Mouse (Mus musculus) C2C12 (cell line): Measurements from ENCODE around the gene Cacna2d1.

Source experiments
- CEBPB ChIP-seq: IDR thresholded peaks from one replicate; pipeline ENCODE4 v1.6.1; 2011; ENCODE audit warnings: low read depth, mild to moderate bottlenecking, control low read depth, moderate library complexity
- CTCF ChIP-seq: IDR thresholded peaks from one replicate; pipeline ENCODE4 v1.5.1; 2011; ENCODE audit not compliant: control insufficient read depth, insufficient read depth, insufficient read length
- MAX ChIP-seq: IDR thresholded peaks from one replicate; pipeline ENCODE4 v1.6.1; 2011; ENCODE audit warnings: mild to moderate bottlenecking, control low read depth
- MYOG ChIP-seq: IDR thresholded peaks from one replicate; pipeline ENCODE4 v1.6.1; 2011; ENCODE audit not compliant: control insufficient read depth, insufficient read length; ENCODE audit errors: extremely low read depth

DNA sequence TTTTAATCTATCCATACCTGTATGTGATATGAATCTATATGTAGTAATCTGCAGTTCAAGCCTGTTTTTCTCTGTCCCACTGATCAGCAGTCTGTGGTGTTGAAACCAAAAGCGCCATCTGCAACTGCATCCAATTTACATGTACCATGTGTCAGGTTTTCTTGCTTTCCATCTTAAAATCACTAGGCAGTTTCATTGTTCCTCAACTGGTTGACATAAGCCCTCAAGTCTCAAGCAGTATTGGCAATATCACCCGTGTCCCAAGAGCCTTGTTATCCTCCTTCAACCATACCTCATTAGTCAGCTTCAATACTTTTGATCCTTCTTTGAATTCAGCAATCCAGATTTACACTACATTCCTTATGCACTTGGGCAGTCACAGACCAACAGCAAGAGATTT is 301.4 kb downstream of the Cacna2d1 start:
- TF ChIP-seq CTCF (no peak), CEBPB (no peak), MAX (no peak), MYOG (no peak)
